Mouse (Mus musculus): Measurements from ENCODE around the gene Dock6.

GRCm38 (mm10) chr9:21801121-21801520 lies 51.3 kb downstream of the Dock6 start:
- TF ChIP-seq CTCF (IDR thresholded peaks at IDR 0.05; ENCODE audit: low read depth) (no peak), EP300 (optimal IDR thresholded peaks at IDR 0.05) (no peak)

All from stomach, postnatal 0 days (tissue).